Mouse (Mus musculus) testis, adult 2 months (tissue): ENCODE data around the gene Gm38431.

ENCODE experiments used
- CTCF ChIP-seq: fragments of 200-500 bp; IDR thresholded peaks from 2 replicates; pipeline ENCODE4 v1.5.1; 2012; ENCODE audit warnings: low read depth, mild to moderate bottlenecking, inconsistent platforms, low read length, moderate library complexity; ENCODE audit not compliant: control insufficient read depth, insufficient read depth, insufficient replicate concordance
- POLR2A ChIP-seq: fragments of 200-500 bp; IDR thresholded peaks from 2 replicates; pipeline ENCODE4 v1.6.1; 2012; ENCODE audit warnings: low read depth, mild to moderate bottlenecking, inconsistent platforms, low read length, moderate library complexity; ENCODE audit not compliant: control insufficient read depth

GRCm38 (mm10) chr9:21105760-21106564 is 14.2 kb upstream of the Gm38431 start:
- no peak for TF ChIP-seq CTCF
- TF ChIP-seq POLR2A = no peak
